Comparison of ENCODE assay signal across 13 mouse cellular contexts in the genomic region with DNA sequence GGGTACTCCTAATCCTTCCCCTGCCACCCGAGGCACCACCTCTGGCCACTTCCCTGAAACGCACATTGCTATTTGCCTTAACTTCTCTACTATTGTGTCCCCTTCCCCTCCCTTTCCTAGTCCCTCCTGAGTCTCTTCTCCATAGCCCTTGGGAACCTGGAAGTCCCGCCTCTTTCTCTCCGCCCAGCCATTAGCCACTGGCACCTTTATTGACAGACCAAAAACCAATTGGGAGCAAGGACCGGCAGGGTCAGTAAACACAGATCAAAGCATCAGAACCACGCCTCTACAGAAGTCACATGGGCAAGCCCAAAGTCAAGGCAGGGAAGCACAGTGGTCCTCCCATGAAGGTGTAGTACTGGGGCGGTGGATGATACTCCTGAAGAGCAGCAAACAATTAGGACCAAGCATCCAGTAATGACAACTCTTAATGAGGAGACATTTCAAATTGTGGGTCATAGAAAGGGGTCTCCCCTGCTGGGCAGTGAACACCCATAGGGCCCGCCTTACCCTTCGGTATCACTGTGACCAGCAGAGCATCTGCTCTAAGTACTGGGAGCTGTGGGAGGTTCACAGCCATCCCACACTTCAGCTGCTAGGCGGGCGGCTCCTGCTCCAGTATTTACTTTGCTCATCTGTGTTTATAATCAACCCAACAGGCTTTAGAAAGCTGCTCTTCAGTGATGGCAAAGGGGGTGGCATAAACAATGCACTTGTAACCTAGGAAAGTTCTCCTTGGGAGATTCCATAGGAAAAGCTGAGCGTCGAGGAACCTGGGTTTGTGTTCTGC.
DNase-seq lines count a peak whose midpoint lies in the region.
"Had no signal": no experiment of that assay in that cellular context is flagged by ENCODE, and none has a peak within 500 bp of the region (broad histone marks: within the 10 kb centered on the region; RNA-seq: fewer than 3 reads in every experiment).

No protein-coding gene starts in this region.

- intact Hi-C loops in left cerebral cortex, postnatal 10 days (cut with DNase I) = no loop called here
- intact Hi-C loops in left cerebral cortex, postnatal 25 days (cut with DNase I) = no loop called here

- peak; percentile 10 to 59 for DNase-seq in left cerebral cortex, adult 8-10 months (ENCODE audit: low spot score in 2 of 2)
- no peak for DNase-seq in left cerebral cortex, postnatal 10 days (ENCODE audit: extremely low spot score in 1 of 2, low spot score in 2 of 2)
- DNase-seq in layer of hippocampus, adult 18-20 months (ENCODE audit: low spot score in 2 of 2) = peak; percentile 58 to 82
- DNase-seq in left cerebral cortex, postnatal 25 days (ENCODE audit: low spot score in 2 of 2) = peak; percentile 48 to 72
- DNase-seq in testis, postnatal 10 days (ENCODE audit: low spot score) = peak; percentile 27
- no peak for DNase-seq in gastrocnemius, postnatal 25 days
- DNase-seq in gastrocnemius, adult 8-10 months (ENCODE audit: low spot score in 2 of 2) = no peak
- DNase-seq in heart, adult 8-10 months (ENCODE audit: low spot score) = no peak
- DNase-seq: B cell, adult 2 months; cerebellum, postnatal 10 days; embryo, embryonic 11 days; heart, adult 18-20 months; spleen, adult 18-20 months had no signal

Comparison
In these comparisons a context has a peak if more than half of its experiments do, and no peak if none do; other contexts are left out.
1. DNase-seq: peak in left cerebral cortex, adult 8-10 months (2 of 2), layer of hippocampus, adult 18-20 months (2 of 2), left cerebral cortex, postnatal 25 days (2 of 2) and testis, postnatal 10 days (single experiment); none in left cerebral cortex, postnatal 10 days (0 of 2), gastrocnemius, postnatal 25 days (single experiment), gastrocnemius, adult 8-10 months (0 of 2) and heart, adult 8-10 months (single experiment).